In the genomic region with DNA sequence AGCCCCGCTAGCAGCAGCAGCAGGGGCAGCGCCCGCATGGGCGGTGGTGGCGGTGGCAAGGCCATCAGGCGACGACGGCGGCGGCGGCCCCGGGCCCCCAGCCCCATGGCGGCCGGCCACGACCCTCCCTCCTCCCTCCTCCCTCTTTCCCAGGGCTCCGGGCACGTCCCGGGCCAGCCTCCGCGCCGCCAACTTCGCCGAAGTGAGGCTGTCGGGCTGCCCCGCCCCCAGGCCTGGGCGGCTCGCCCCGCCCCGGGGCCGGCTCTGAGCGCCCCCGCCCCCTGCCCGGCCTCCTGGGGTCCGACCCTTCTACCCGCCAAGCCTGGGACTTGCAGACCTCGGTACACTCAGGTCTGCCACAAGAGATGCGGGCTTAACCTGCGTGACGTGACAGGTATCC, we compare ENCODE assay signal across 8 mouse cellular contexts. TPM values are rescaled to one million over a fixed set of nuclear protein-coding genes. Genes with fewer than 3 reads are reported as not detected.
A peak's percentile ranks its signal among the peaks of the same experiment; 100 is the strongest.
DNase-seq lines count a peak whose midpoint lies in the region; ATAC-seq and TF ChIP-seq lines count a peak whose summit lies in the region.

A gene (minus strand): TSS at position 166 of the 400 bp plus-strand sequence.

- TF ChIP-seq POLR2A in liver, adult 2 months (IDR thresholded peaks at IDR 0.05; ENCODE audit: extremely low read depth, insufficient read depth, low read length) = no peak

- ATAC-seq in forebrain, embryonic 14.5 days = peak; percentile 56
- peak; percentile 52 for ATAC-seq in hindbrain, embryonic 11.5 days (ENCODE audit: low FRiP score)
- peak; percentile 18; the same call in 1 of the 2 replicates for ATAC-seq in neural tube, embryonic 12.5 days (ENCODE audit: low FRiP score, low read depth)

- peak; percentile 41 for DNase-seq in CD4-positive helper T cell, adult 2 months (ENCODE audit: low read depth, low spot score)
- DNase-seq in MN1 (ENCODE audit: low spot score) = peak; percentile 58
- peak; percentile 75 for DNase-seq in forebrain, embryonic 14.5 days (ENCODE audit: low spot score)
- peak; percentile 88 for DNase-seq in hindbrain, embryonic 11.5 days (ENCODE audit: low spot score)
- no peak for DNase-seq in liver, adult 2 months (ENCODE audit: extremely low read depth, low read depth, low spot score)
- peak; percentile 77 for DNase-seq in yolk sac, embryonic 10.5 days (ENCODE audit: low spot score)
- no peak for DNase-seq in layer of hippocampus, adult 9-10 months (ENCODE audit: low spot score)

- no peak for TF ChIP-seq CTCF in liver, adult 2 months (IDR thresholded peaks at IDR 0.05; ENCODE audit: low read depth, low read length)

- peak within 1 kb of the TSS; percentile 70 for H3K9ac ChIP-seq in forebrain, embryonic 14.5 days (ENCODE audit: low read length)
- peak within 1 kb of the TSS; percentile 84 for H3K9ac ChIP-seq in hindbrain, embryonic 11.5 days (ENCODE audit: low read depth, low read length)
- peak within 1 kb of the TSS; percentile 33; the same call in 1 of the 2 replicates for H3K9ac ChIP-seq in liver, adult 2 months (ENCODE audit: low read depth, low read length)
- H3K9ac ChIP-seq in neural tube, embryonic 12.5 days = peak within 1 kb of the TSS; percentile 82

- under 1% methylated on average over 16 of the region's 39 CpGs for WGBS in forebrain, embryonic 14.5 days
- WGBS in hindbrain, embryonic 11.5 days = under 1% methylated on average over 22 of the region's 39 CpGs
- WGBS in liver, adult 2 months = 3% methylated on average over 37 of the region's 39 CpGs
- 0% methylated on average over 25 of the region's 39 CpGs for WGBS in neural tube, embryonic 12.5 days

- H3K4me3 ChIP-seq in forebrain, embryonic 14.5 days (ENCODE audit: low read depth, low read length) = peak within 1 kb of the TSS; percentile 43
- H3K4me3 ChIP-seq in hindbrain, embryonic 11.5 days (ENCODE audit: low read depth, low read length) = peak within 1 kb of the TSS; percentile 74
- peak within 1 kb of the TSS; percentile 37 for H3K4me3 ChIP-seq in liver, adult 2 months (ENCODE audit: insufficient read depth, low read depth, low read length)
- peak within 1 kb of the TSS; percentile 69 for H3K4me3 ChIP-seq in neural tube, embryonic 12.5 days

- H3K9me3 ChIP-seq in forebrain, embryonic 14.5 days (replicated peaks; ENCODE audit: control insufficient read depth, low read length) = no peaks in the 10 kb centered on the region
- H3K9me3 ChIP-seq in hindbrain, embryonic 11.5 days (ENCODE audit: control insufficient read depth, low read length) = no peaks in the 10 kb centered on the region
- H3K9me3 ChIP-seq in neural tube, embryonic 12.5 days = no peaks in the 10 kb centered on the region

- H3K36me3 ChIP-seq in forebrain, embryonic 14.5 days (ENCODE audit: control insufficient read depth, insufficient read depth, low read length) = no peaks in the 10 kb centered on the region
- no peaks in the 10 kb centered on the region for H3K36me3 ChIP-seq in hindbrain, embryonic 11.5 days (ENCODE audit: control insufficient read depth, insufficient read depth, low read length)
- H3K36me3 ChIP-seq in liver, adult 2 months (ENCODE audit: control insufficient read depth, insufficient read depth, low read length) = no peaks in the 10 kb centered on the region
- H3K36me3 ChIP-seq in neural tube, embryonic 12.5 days = no peaks in the 10 kb centered on the region; the same call in 1 of the 2 replicates

- no peaks in the 10 kb centered on the region for H3K27me3 ChIP-seq in forebrain, embryonic 14.5 days (replicated peaks; ENCODE audit: control insufficient read depth, insufficient read depth, low read length)
- no peaks in the 10 kb centered on the region; the same call in 1 of the 2 replicates for H3K27me3 ChIP-seq in hindbrain, embryonic 11.5 days (ENCODE audit: control insufficient read depth, insufficient read depth, low read length)
- H3K27me3 ChIP-seq in liver, adult 2 months (ENCODE audit: control insufficient read depth, insufficient read depth, low read length) = peaks cover 13% of the 10 kb centered on the region; the same call in 1 of the 2 replicates
- H3K27me3 ChIP-seq in neural tube, embryonic 12.5 days (replicated peaks) = no peaks in the 10 kb centered on the region

- H3K27ac ChIP-seq in forebrain, embryonic 14.5 days (ENCODE audit: low read depth, low read length) = peak within 1 kb of the TSS; percentile 79
- H3K27ac ChIP-seq in hindbrain, embryonic 11.5 days (ENCODE audit: low read depth, low read length) = peak within 1 kb of the TSS; percentile 87
- H3K27ac ChIP-seq in liver, adult 2 months (replicated peaks; ENCODE audit: insufficient read depth, low read depth, low read length) = no peak within 1 kb of the TSS
- H3K27ac ChIP-seq in neural tube, embryonic 12.5 days = peak within 1 kb of the TSS; percentile 68

- no peaks in the 10 kb centered on the region for H3K79me2 ChIP-seq in liver, adult 2 months (ENCODE audit: control insufficient read depth, insufficient read depth, low read length)

- peak within 1 kb of the TSS; percentile 82 for H3K4me2 ChIP-seq in forebrain, embryonic 14.5 days (ENCODE audit: low read length)
- peak within 1 kb of the TSS; percentile 63 for H3K4me2 ChIP-seq in hindbrain, embryonic 11.5 days (replicated peaks; ENCODE audit: low read depth, low read length)
- H3K4me2 ChIP-seq in neural tube, embryonic 12.5 days (replicated peaks) = peak within 1 kb of the TSS; percentile 88

- H3K4me1 ChIP-seq in forebrain, embryonic 14.5 days (ENCODE audit: control insufficient read depth, insufficient read depth, low read length) = peaks cover 4% of the 10 kb centered on the region
- peaks cover 15% of the 10 kb centered on the region for H3K4me1 ChIP-seq in hindbrain, embryonic 11.5 days (replicated peaks; ENCODE audit: control insufficient read depth, insufficient read depth, low read length)
- H3K4me1 ChIP-seq in liver, adult 2 months (ENCODE audit: control insufficient read depth, insufficient read depth, low read length) = no peaks in the 10 kb centered on the region; the same call in 1 of the 2 replicates
- peaks cover 47% of the 10 kb centered on the region for H3K4me1 ChIP-seq in neural tube, embryonic 12.5 days

RNA-seq across cellular contexts. Expression of the gene that starts here (rescaled TPM):
- polyA plus RNA-seq in forebrain, embryonic 14.5 days (2014; fragmentation: Nextera tagmentation; extraction: Ambion mirVana) = 5.6 and 6.0 TPM in 2 replicates
- polyA plus RNA-seq in hindbrain, embryonic 11.5 days (2014; fragmentation: Nextera tagmentation; extraction: Ambion mirVana) = 20.3 and 24.7 TPM in 2 replicates
- 0.55 and 1.0 TPM in 2 replicates for total RNA-seq in liver, adult 2 months (2014; rRNA removed)
- polyA plus RNA-seq in liver, adult 2 months (2012; rRNA removed) = 1.3 TPM in 2 replicates
- 17.3 and 17.4 TPM in 2 replicates for polyA plus RNA-seq in neural tube, embryonic 12.5 days (2016; fragmentation: Nextera tagmentation; extraction: Ambion mirVana)

Comparison
In these comparisons a context has a peak if more than half of its experiments do, and no peak if none do; other contexts are left out.
1. DNase-seq: peak in CD4-positive helper T cell, adult 2 months (single experiment), MN1 (single experiment), forebrain, embryonic 14.5 days (single experiment), hindbrain, embryonic 11.5 days (single experiment) and yolk sac, embryonic 10.5 days (single experiment); none in liver, adult 2 months (single experiment) and layer of hippocampus, adult 9-10 months (single experiment).
2. H3K9ac ChIP-seq: peak in every context shown above with its lines; median percentile 84 in hindbrain, embryonic 11.5 days; 82 in neural tube, embryonic 12.5 days; 70 in forebrain, embryonic 14.5 days; 33 in liver, adult 2 months.
3. Peak in every context shown above with its lines, with median percentiles within 50 percentile points of each other: ATAC-seq, H3K4me2 ChIP-seq and H3K4me3 ChIP-seq.